Mouse (Mus musculus): ENCODE data around the gene Trove2. TPM values are rescaled to one million over a fixed set of nuclear protein-coding genes. Genes with fewer than 3 reads are reported as not detected.

Trove2 gene
- polyA plus RNA-seq, 1 experiment from 2014 or later = 52.6 TPM

DNA sequence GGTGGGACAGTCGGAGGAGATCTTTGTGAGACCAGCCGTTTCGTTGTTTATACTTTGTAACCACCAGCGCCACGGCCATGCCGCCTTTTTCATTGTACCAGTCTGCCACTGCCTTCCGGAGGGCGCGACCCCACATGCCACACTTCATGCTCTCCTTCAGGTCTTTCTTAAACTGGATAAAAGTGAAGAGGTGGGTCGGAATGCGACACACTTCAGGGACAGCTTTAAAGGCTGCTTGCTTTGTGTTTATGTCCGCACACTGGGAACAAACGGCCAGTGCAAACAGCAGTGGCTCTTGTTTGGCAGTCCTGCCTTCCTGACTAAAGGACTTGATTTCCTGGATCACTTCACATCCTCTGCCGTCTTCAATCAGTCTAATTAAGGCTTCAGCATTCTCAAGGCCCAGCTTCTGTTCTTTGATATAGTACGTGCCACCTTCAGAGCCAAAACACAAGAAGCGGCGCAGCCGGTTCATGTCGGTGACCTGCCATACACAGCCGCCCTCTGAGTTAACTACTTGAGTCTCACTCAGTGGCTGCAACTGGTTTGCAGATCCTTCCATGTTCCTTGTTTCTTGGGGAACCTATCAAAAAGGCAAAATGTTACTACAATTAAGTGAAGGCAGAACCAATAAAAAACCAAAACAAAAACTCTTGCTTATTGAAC, 6.3 kb downstream of the Trove2 start:
- H3K9me3 ChIP-seq = no peaks in the 10 kb centered on the region
- H3K36me3 ChIP-seq = peaks cover 24% of the 10 kb centered on the region
- no peak overlapping the region for H3K4me3 ChIP-seq
- H3K27ac ChIP-seq (replicated peaks) = no peak overlapping the region
- ATAC-seq (ENCODE audit: low FRiP score, low read depth) = no peak
- H3K9ac ChIP-seq (replicated peaks) = no peak overlapping the region
- no peak overlapping the region for H3K4me2 ChIP-seq (replicated peaks)
- no peaks in the 10 kb centered on the region for H3K27me3 ChIP-seq
- H3K4me1 ChIP-seq = peaks cover 18% of the 10 kb centered on the region
- WGBS = 59% methylated on average over 20 of the region's 20 CpGs

DNA sequence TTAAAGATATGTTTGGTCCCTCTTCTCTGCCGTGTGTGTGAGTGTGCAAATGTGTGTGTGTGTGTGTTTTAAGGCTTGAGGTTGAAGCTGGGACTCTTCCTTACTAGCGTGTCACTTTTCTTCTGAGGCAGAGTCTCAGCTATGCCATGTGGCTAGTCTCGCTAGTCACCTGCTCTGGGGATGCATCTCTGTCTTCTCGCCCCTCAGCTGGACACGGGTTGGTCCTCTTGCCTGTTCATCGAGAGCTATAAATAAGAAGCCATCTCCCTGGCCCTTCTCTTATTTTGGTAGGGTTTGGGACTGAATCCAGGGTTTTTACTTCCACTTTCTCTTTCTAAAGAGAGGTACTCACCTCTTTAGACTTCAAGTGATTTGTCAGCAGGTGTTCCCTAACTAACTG, 10.6 kb downstream of the Trove2 start:
- H3K9ac ChIP-seq (replicated peaks) = no peak overlapping the region
- no peaks in the 10 kb centered on the region for H3K9me3 ChIP-seq
- no peak overlapping the region for H3K4me3 ChIP-seq
- no peak overlapping the region for H3K4me2 ChIP-seq (replicated peaks)
- WGBS = 84% methylated on average over 6 of the region's 6 CpGs
- ATAC-seq (ENCODE audit: low FRiP score, low read depth) = no peak
- no peaks in the 10 kb centered on the region for H3K27me3 ChIP-seq
- no peak overlapping the region for H3K27ac ChIP-seq (replicated peaks)
- peaks cover 39% of the 10 kb centered on the region for H3K36me3 ChIP-seq
- H3K4me1 ChIP-seq = 0 out of 2 replicates have a peak, but pooled peaks cover 2% of the 10 kb centered on the region

DNA sequence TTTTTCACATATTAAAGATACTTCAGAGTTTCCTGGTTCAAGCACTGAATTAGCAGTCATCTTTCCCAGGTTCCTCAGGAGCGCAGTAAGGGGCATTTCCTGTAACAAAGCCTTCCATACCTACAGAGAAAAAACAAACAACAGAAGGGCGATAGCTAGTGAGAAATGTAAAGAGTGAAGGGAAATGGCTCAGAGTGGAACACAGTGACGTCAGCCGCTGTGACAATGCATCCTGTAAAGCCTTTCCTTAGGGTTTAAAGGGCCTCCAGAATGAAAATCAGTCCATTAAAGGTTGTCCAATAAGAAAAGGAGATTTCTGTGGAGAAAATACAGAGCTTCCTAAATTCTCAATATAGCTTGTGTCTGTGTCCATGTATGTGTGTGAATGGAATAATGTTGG, 11.1 kb downstream of the Trove2 start:
- Histone ChIP-seq H3K27me3 (no peaks in the 10 kb centered on the region), H3K36me3 (peaks cover 43% of the 10 kb centered on the region), H3K27ac (replicated peaks) (no peak overlapping the region), H3K4me3 (no peak overlapping the region), H3K9me3 (no peaks in the 10 kb centered on the region), H3K9ac (replicated peaks) (no peak overlapping the region), H3K4me2 (replicated peaks) (no peak overlapping the region), H3K4me1 (0 out of 2 replicates have a peak, but pooled peaks cover 2% of the 10 kb centered on the region)
- ATAC-seq (ENCODE audit: low FRiP score, low read depth) = no peak
- 89% methylated on average over 4 of the region's 4 CpGs for WGBS

DNA sequence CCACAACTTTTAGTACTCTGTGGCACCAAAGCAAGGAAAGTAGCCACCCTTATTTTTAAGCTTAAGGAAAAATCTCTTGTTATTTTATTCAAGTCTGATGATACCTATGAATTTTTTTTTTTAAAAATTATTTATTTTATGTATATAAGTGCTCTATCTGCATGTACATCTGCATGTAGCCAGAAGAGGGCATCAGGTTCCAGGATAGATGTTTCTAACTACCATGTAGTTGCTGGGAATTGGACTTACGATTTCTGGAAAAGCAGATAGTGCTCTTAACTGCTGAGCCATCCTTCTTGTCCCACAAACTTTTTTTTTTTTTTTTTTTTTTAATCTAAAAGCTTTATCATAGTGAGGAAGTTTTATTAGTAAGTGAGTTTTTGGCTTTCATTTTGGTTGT, 12.4 kb downstream of the Trove2 start:
- H3K4me3 ChIP-seq = no peak overlapping the region
- H3K36me3 ChIP-seq = peaks cover 43% of the 10 kb centered on the region
- no peaks in the 10 kb centered on the region for H3K27me3 ChIP-seq
- WGBS = 81% methylated on average over 1 of the region's 1 CpGs
- 0 out of 2 replicates have a peak, but pooled peaks cover 2% of the 10 kb centered on the region for H3K4me1 ChIP-seq
- no peaks in the 10 kb centered on the region for H3K9me3 ChIP-seq
- H3K27ac ChIP-seq (replicated peaks) = no peak overlapping the region
- H3K9ac ChIP-seq (replicated peaks) = no peak overlapping the region
- no peak overlapping the region for H3K4me2 ChIP-seq (replicated peaks)
- ATAC-seq (ENCODE audit: low FRiP score, low read depth) = no peak

DNA sequence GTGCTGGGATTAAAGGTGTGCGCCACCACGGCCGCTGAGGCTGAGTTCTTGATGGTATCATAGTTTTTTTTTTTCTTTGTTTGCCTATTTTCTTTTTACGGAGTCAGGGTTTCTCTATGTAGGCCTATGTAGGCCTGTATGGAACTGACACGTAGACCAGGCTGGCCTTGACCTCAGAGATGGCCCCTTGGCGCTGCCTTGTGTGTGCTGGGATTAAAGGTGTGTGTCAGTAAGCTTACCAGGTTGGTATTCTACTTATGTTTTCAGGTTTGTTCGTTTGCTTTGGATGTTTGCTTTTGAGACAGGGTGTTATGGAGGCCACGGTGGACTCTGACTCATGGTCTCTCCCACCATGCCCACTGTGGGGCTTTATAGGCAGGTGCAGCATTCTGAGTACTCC, 14.7 kb downstream of the Trove2 start:
- Histone ChIP-seq H3K9ac (replicated peaks) (no peak overlapping the region), H3K27ac (replicated peaks) (no peak overlapping the region), H3K4me2 (replicated peaks) (no peak overlapping the region), H3K4me3 (no peak overlapping the region), H3K36me3 (peaks cover 61% of the 10 kb centered on the region), H3K9me3 (no peaks in the 10 kb centered on the region), H3K4me1 (0 out of 2 replicates have a peak, but pooled peaks cover 2% of the 10 kb centered on the region), H3K27me3 (no peaks in the 10 kb centered on the region)
- 91% methylated on average over 8 of the region's 8 CpGs for WGBS
- no peak for ATAC-seq (ENCODE audit: low FRiP score, low read depth)

DNA sequence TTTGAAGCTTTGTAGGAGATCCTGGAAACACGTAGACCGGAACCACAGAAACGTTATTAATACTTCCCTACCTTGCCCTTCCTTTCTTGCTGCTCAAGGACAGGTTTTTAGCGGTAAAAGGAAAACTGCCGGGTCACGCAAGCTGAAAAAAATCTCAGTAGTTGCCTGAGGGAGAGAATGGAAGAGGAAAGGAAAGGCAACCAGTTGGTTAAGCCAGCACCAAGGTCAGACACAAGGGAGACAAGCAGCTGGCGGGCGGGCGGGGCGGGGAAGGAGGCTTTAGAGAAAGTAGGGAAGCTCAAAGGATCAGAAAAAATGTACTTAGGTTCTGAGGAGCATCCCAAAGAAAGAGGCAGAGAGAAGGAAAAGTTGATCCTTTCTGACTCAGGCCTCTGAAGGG, 31.0 kb downstream of the Trove2 start:
- peaks cover 47% of the 10 kb centered on the region for H3K36me3 ChIP-seq

DNA sequence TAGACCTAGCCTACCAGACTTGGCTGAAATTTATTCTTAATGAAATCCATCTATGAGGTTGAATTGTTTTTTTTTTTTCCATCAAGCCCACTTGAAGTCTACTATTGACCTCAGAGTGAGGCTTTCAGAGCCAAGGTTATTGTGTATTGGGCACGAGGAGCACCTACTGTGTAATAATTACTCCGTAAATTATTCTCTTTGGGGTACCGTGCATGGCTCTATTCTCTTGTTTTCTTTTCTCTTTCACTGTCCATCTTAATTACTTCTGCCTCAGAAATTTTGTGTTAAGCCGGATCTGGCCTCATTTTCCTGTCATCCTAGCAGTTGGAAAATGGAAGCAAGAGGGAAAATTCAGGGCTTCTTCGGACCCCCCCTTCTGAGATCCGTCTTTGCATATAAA, 34.7 kb downstream of the Trove2 start:
- Histone ChIP-seq H3K27ac (replicated peaks) (no peak overlapping the region), H3K9ac (replicated peaks) (no peak overlapping the region), H3K27me3 (no peaks in the 10 kb centered on the region), H3K36me3 (peaks cover 38% of the 10 kb centered on the region), H3K4me2 (replicated peaks) (no peak overlapping the region), H3K4me1 (peaks cover 17% of the 10 kb centered on the region), H3K4me3 (no peak overlapping the region), H3K9me3 (no peaks in the 10 kb centered on the region)
- no peak for ATAC-seq (ENCODE audit: low FRiP score, low read depth)
- 61% methylated on average over 6 of the region's 6 CpGs for WGBS

More for the DNA sequence above, 31.0 kb downstream of the Trove2 start:
- H3K27me3 ChIP-seq = no peaks in the 10 kb centered on the region
- no peak overlapping the region for H3K9ac ChIP-seq (replicated peaks)
- WGBS = 93% methylated on average over 10 of the region's 10 CpGs
- H3K4me1 ChIP-seq = peaks cover 13% of the 10 kb centered on the region; the same call in 1 of the 2 replicates
- no peaks in the 10 kb centered on the region for H3K9me3 ChIP-seq
- ATAC-seq (ENCODE audit: low FRiP score, low read depth) = no peak
- no peak overlapping the region for H3K27ac ChIP-seq (replicated peaks)
- H3K4me3 ChIP-seq = no peak overlapping the region
- H3K4me2 ChIP-seq (replicated peaks) = no peak overlapping the region

DNA sequence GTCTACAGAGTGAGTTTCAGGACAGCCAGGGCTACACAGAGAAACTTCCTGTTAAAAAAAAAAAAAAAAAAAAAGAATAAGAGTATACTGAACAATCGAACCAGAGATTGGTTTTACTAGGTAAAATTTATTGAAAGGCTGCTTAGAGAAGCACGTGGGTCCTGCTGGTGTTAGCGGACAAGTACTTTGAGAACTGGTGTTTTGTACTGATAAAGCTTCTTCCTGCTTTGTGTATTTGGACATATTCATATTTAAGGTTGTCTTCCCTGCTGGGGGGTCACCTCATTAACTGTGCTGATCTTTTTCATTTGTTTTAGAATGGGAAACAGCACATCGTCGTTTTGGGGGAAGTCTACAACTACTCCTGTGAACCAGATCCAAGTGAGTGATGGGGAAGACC, 35.5 kb downstream of the Trove2 start:
- peaks cover 17% of the 10 kb centered on the region for H3K4me1 ChIP-seq
- no peaks in the 10 kb centered on the region for H3K27me3 ChIP-seq
- H3K9me3 ChIP-seq = no peaks in the 10 kb centered on the region
- H3K9ac ChIP-seq (replicated peaks) = no peak overlapping the region
- no peak overlapping the region for H3K27ac ChIP-seq (replicated peaks)
- H3K4me3 ChIP-seq = no peak overlapping the region
- peaks cover 36% of the 10 kb centered on the region for H3K36me3 ChIP-seq
- H3K4me2 ChIP-seq (replicated peaks) = no peak overlapping the region
- WGBS = 91% methylated on average over 5 of the region's 5 CpGs
- ATAC-seq (ENCODE audit: low FRiP score, low read depth) = no peak

DNA sequence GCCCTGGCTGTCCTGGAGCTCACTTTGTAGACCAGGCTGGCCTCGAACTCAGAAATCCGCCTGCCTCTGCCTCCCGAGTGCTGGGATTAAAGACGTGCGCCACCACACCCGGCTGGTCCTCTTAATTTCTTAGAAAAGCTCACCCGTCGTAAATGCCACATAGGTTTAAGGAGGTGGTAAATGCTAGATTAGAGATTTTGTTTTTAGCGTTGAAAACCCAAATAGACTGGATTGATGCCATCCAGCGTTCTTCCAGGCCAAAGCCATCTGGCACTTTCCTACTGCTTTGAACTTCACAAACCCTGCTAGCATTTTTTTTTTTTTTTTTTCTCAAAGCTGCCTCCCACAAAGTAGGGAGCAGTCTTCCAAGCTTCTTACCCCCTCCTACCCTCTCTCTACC, 36.3 kb downstream of the Trove2 start:
- ATAC-seq (ENCODE audit: low FRiP score, low read depth) = no peak
- H3K9ac ChIP-seq (replicated peaks) = no peak overlapping the region
- H3K4me1 ChIP-seq = peaks cover 17% of the 10 kb centered on the region
- peaks cover 29% of the 10 kb centered on the region for H3K36me3 ChIP-seq
- no peaks in the 10 kb centered on the region for H3K27me3 ChIP-seq
- 90% methylated on average over 10 of the region's 10 CpGs for WGBS
- 0 out of 2 replicates have a peak overlapping the region, but pooled peaks have one; percentile 76 for H3K4me2 ChIP-seq (replicated peaks)
- H3K27ac ChIP-seq (replicated peaks) = no peak overlapping the region
- no peak overlapping the region for H3K4me3 ChIP-seq
- no peaks in the 10 kb centered on the region for H3K9me3 ChIP-seq

DNA sequence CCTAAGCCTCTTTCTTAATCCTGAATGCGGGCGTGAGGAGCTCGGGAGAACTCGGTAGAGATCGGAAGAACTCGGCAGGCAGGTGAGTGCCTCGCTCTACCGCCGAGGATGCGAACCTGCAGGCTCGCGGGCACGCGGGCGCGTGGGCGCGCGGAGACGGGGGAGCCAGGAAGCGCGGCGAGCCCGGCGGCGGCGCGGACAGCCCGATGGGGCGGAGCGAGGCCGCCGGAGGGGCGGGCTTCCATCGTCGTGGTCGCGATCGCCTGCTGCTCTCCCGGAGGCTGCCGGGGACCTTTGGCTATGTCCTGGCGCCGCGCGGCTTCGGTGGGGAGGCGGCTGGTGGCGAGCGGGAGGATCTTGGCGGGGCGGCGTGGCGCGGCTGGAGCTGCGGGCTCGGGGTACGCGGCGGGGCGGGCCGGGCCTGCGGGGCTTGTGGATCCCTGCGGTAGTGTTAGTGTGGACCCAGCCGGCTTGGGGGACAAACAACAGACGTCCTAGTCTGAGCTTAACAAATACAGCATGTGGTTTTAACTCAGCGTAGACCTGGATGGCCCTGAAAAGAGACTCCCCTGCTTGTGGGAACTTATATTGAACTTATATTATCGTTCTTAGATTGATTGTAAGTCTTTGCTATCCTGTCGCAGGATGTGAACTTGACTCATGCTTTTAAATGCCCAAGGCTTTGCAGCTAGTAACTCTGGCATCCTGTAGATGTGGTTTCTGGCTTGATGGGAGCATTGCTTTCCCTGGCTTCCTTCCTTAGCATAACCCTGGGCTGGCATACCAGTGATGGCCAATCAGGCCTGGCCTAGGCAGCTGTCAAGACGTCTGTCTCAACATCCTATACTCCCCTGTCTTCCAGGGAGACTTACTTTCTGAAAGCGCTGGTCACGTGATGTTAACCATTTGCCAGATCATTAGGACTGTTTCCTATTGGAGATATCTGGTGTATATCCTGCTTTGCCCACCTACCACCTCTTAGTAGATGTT, 37.2 kb downstream of the Trove2 start:
- peak; percentile 94 for ATAC-seq (ENCODE audit: low FRiP score, low read depth)

DNA sequence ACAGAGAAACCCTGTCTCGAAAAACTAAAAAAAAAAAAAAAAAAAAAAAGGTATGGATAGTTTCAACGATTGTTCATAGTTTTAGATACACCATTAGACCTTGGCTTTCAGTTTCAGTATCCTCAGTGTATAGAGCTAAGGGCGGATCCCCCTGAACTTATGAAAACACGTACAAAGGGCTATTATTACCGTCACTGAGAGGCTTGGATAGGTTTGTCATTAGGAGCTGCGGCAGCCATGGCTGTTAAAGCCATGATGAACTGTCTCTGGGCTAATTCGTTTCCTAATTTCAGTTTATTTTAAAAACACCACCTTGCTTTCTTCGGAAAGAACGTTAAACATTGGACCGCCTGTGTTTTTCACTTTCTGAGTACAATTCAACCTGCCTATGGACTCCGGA, 38.1 kb downstream of the Trove2 start:
- no peaks in the 10 kb centered on the region for H3K27me3 ChIP-seq
- 35% methylated on average over 11 of the region's 11 CpGs for whole genome bisulfite sequencing
- peak overlapping the region; percentile 69 for H3K4me3 ChIP-seq
- peaks cover 17% of the 10 kb centered on the region for H3K4me1 ChIP-seq
- H3K4me2 ChIP-seq (replicated peaks) = peak overlapping the region; percentile 76
- peaks cover 15% of the 10 kb centered on the region for H3K36me3 ChIP-seq
- H3K9ac ChIP-seq (replicated peaks) = peak overlapping the region; percentile 91; the same call in 1 of the 2 replicates
- no peaks in the 10 kb centered on the region for H3K9me3 ChIP-seq
- no peak for ATAC-seq (ENCODE audit: low FRiP score, low read depth)
- H3K27ac ChIP-seq (replicated peaks) = 0 out of 2 replicates have a peak overlapping the region, but pooled peaks have one; percentile 82

More for the DNA sequence above, 37.2 kb downstream of the Trove2 start:
- Histone ChIP-seq H3K4me3 (peak overlapping the region; percentile 69), H3K36me3 (peaks cover 23% of the 10 kb centered on the region), H3K27ac (replicated peaks) (peak overlapping the region; percentile 82), H3K4me2 (replicated peaks) (peak overlapping the region; percentile 76), H3K4me1 (peaks cover 17% of the 10 kb centered on the region), H3K27me3 (no peaks in the 10 kb centered on the region), H3K9ac (replicated peaks) (peak overlapping the region; percentile 91), H3K9me3 (no peaks in the 10 kb centered on the region)
- WGBS = under 1% methylated on average over 71 of the region's 71 CpGs

DNA sequence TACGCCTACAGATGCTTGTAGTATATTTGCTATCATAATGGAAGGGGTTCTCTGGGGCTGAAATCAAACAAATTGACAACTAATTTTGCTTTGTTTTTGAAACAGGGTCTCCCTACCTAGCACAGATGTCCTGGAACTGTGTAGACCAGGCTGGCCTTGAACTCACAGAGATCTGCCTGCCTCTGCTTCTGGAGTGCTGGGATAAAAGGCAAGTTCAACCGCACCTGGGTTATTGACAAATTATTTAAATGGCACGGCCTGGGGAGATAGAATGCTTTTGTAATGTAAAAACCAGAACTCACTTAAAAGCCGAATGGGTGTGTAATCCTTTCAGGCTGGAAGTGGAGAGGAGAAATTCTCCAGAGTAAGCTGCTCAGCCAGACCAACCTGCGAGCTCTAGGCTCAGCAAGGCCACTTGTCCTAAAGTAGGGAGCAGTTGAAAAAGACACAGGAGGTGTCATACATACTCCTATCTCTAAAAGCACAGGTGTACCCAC, 42.9 kb downstream of the Trove2 start:
- Histone ChIP-seq H3K9ac (replicated peaks) (no peak overlapping the region), H3K4me1 (no peaks in the 10 kb centered on the region), H3K4me3 (no peak overlapping the region), H3K9me3 (no peaks in the 10 kb centered on the region), H3K4me2 (replicated peaks) (no peak overlapping the region), H3K27me3 (no peaks in the 10 kb centered on the region), H3K36me3 (no peaks in the 10 kb centered on the region), H3K27ac (replicated peaks) (no peak overlapping the region)
- 71% methylated on average over 5 of the region's 5 CpGs for WGBS
- no peak for ATAC-seq (ENCODE audit: low FRiP score, low read depth)

Measured in midbrain, embryonic 12.5 days (tissue).